8 mouse cellular contexts compared by ENCODE assay signal in the genomic region with DNA sequence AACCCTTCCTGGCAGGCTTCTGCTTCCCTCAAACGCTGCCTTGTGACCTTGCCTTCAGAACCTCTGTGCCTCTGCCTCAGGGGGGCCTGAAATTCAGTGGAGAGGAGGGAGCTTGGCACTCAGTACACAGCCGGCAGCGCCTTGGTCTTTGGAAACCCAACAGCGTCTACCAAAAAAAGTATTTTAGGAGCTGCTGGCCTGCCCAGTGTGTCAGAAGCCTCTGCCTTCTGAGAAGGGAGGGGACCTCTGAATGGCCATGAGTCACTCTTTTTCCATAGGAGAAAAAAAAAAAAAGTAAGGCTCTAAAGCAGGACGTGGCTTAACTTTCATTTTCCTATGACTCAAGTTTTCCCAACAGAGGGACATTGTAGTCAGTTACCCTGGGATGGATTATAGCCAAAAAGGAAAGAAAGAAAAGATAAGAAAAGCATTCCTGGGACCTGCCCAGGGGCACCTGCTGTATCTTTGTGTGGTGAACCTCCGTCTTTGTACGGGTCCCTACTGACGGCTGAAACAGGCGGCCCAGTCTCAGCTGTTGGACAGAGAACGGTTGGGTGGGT.
DNase-seq lines count a peak whose midpoint lies in the region; ATAC-seq and TF ChIP-seq lines count a peak whose summit lies in the region.
"Had no signal": no experiment of that assay in that cellular context is flagged by ENCODE, and none has a peak within 500 bp of the region (broad histone marks: within the 10 kb centered on the region; RNA-seq: fewer than 3 reads in every experiment).

No protein-coding gene starts in this region.

- H3K9ac ChIP-seq in CH12.LX (ENCODE audit: insufficient read depth, low read depth), result peak overlapping the region; percentile 15; the same call in 1 of the 2 replicates
- H3K9ac ChIP-seq in limb, embryonic 14.5 days (ENCODE audit: low read depth, low read length, severe bottlenecking), result no peak overlapping the region
- H3K9ac ChIP-seq: liver, embryonic 13.5 days had no signal

- in situ Hi-C loops in CH12.LX (cut with MboI; ENCODE audit: low pct_ligation_motif_present, low pct_unique_long_range_greater_than_20kb, low sequenced_read_pairs), result no loop called here

- no peak for TF ChIP-seq CTCF in CH12.LX (conservative IDR thresholded peaks at IDR 0.05 in 1 of 2, IDR thresholded peaks at IDR 0.05 in 1 of 2; ENCODE audit: low read depth in 2 of 2, low read length in 2 of 2)
- no peak for TF ChIP-seq CTCF in thymus, adult 2 months (IDR thresholded peaks at IDR 0.05; ENCODE audit: borderline replicate concordance, control insufficient read depth, extremely low read depth, insufficient read depth, low read length, poor library complexity)

- no peak for TF ChIP-seq POLR2A in CH12.LX (IDR thresholded peaks at IDR 0.05; ENCODE audit: low read depth, low read length)
- no peak for TF ChIP-seq POLR2A in limb, embryonic 14.5 days (IDR thresholded peaks at IDR 0.05; ENCODE audit: borderline replicate concordance, extremely low read depth, insufficient read depth, insufficient read length)
- no peak for TF ChIP-seq POLR2A in thymus, adult 2 months (IDR thresholded peaks at IDR 0.05; ENCODE audit: control insufficient read depth, extremely low read depth, insufficient read depth, low read length, poor library complexity)

- 54% methylated on average over 10 of the region's 10 CpGs for WGBS in limb, embryonic 14.5 days
- 77% methylated on average over 10 of the region's 10 CpGs for WGBS in thymus, adult 2 months

- H3K4me1 ChIP-seq in CH12.LX (ENCODE audit: control insufficient read depth in 1 of 2, insufficient read depth in 2 of 2), result peaks cover 0 to 17% of the 10 kb centered on the region in 2 experiments; a peak in 2 of 4 replicates
- H3K4me1 ChIP-seq in limb, embryonic 14.5 days (ENCODE audit: control insufficient read depth, insufficient read depth, low read length), result no peaks in the 10 kb centered on the region
- no peaks in the 10 kb centered on the region for H3K4me1 ChIP-seq in thymus, adult 2 months (replicated peaks; ENCODE audit: control insufficient read depth, insufficient read depth, low read length)
- H3K4me1 ChIP-seq: liver, embryonic 13.5 days had no signal

- no peak overlapping the region for H3K27ac ChIP-seq in CH12.LX (ENCODE audit: insufficient read depth, low read depth)
- H3K27ac ChIP-seq in limb, embryonic 14.5 days (replicated peaks; ENCODE audit: low read depth, low read length), result peak overlapping the region; percentile 44
- no peak overlapping the region for H3K27ac ChIP-seq in thymus, adult 2 months (ENCODE audit: control insufficient read depth, insufficient read depth, low read length)
- H3K27ac ChIP-seq: liver, embryonic 13.5 days had no signal

- ATAC-seq in limb, embryonic 14.5 days (ENCODE audit: low FRiP score, low read depth), result 0 out of 2 replicates have a peak, but pooled peaks have one; percentile 15

- DNase-seq in 3T3-L1 (ENCODE audit: low read depth, low spot score) (peak; percentile 96), CH12.LX (ENCODE audit: extremely low read depth) (peak; percentile 56)
- peak; percentile 57 for DNase-seq in gastrocnemius, postnatal 25 days
- peak; percentile 54 for DNase-seq in limb, embryonic 14.5 days (ENCODE audit: low spot score)
- DNase-seq in thymus, adult 2 months, result no peak
- DNase-seq in spleen, postnatal 10 days (ENCODE audit: low spot score in 2 of 2), result no peak
- DNase-seq in cerebellum, postnatal 14 days, result no peak
- DNase-seq: liver, embryonic 13.5 days had no signal

- TF ChIP-seq EP300 in CH12.LX (IDR thresholded peaks at IDR 0.05; ENCODE audit: low read length), result peak; percentile 90

- no peaks in the 10 kb centered on the region for H3K27me3 ChIP-seq in CH12.LX (replicated peaks)
- H3K27me3 ChIP-seq in limb, embryonic 14.5 days (ENCODE audit: control insufficient read depth, insufficient read depth, low read length), result no peaks in the 10 kb centered on the region
- no peaks in the 10 kb centered on the region for H3K27me3 ChIP-seq in thymus, adult 2 months (ENCODE audit: control insufficient read depth, insufficient read depth, low read length)
- H3K27me3 ChIP-seq: liver, embryonic 13.5 days had no signal

- TF ChIP-seq RAD21 in CH12.LX (IDR thresholded peaks at IDR 0.05; ENCODE audit: low read depth, low read length), result no peak

- H3K36me3 ChIP-seq in CH12.LX (replicated peaks in 1 of 2; ENCODE audit: control insufficient read depth in 1 of 2, insufficient read depth in 1 of 2, low read length in 1 of 2), result peaks cover 0 to 35% of the 10 kb centered on the region in 2 experiments
- H3K36me3 ChIP-seq in limb, embryonic 14.5 days (ENCODE audit: control insufficient read depth, insufficient read depth, low read length), result no peaks in the 10 kb centered on the region
- H3K36me3 ChIP-seq in thymus, adult 2 months (ENCODE audit: control insufficient read depth, insufficient read depth, low read length), result no peaks in the 10 kb centered on the region
- H3K36me3 ChIP-seq: liver, embryonic 13.5 days had no signal

- dilution Hi-C loops in CH12.LX (cut with MboI; ENCODE audit: extremely low pct_ligation_motif_present, extremely low pct_unique_long_range_greater_than_20kb, low sequenced_read_pairs), result no loop called here

- H3K79me2 ChIP-seq in CH12.LX (replicated peaks; ENCODE audit: control insufficient read depth, extremely low read depth, insufficient read depth, poor library complexity, severe bottlenecking), result no peaks in the 10 kb centered on the region

- no peaks in the 10 kb centered on the region for H3K9me3 ChIP-seq in CH12.LX (replicated peaks; ENCODE audit: low read length)
- no peaks in the 10 kb centered on the region for H3K9me3 ChIP-seq in limb, embryonic 14.5 days (ENCODE audit: control insufficient read depth, low read length)
- H3K9me3 ChIP-seq: liver, embryonic 13.5 days had no signal

- no peak overlapping the region for H3K4me3 ChIP-seq in CH12.LX (replicated peaks in 1 of 3; ENCODE audit: low read depth in 2 of 3, low read length in 2 of 3, poor library complexity in 1 of 3)
- H3K4me3 ChIP-seq in limb, embryonic 14.5 days (replicated peaks; ENCODE audit: low read length), result no peak overlapping the region
- H3K4me3 ChIP-seq in thymus, adult 2 months (ENCODE audit: control insufficient read depth, insufficient read depth, low read length), result no peak overlapping the region
- H3K4me3 ChIP-seq: liver, embryonic 13.5 days had no signal

- peak overlapping the region; percentile 70 for H3K4me2 ChIP-seq in CH12.LX (ENCODE audit: insufficient read depth, low read depth, poor library complexity, severe bottlenecking)
- no peak overlapping the region for H3K4me2 ChIP-seq in limb, embryonic 14.5 days (replicated peaks; ENCODE audit: low read depth, low read length, severe bottlenecking)
- H3K4me2 ChIP-seq: liver, embryonic 13.5 days had no signal

TF ChIP-seq in CH12.LX, 34 proteins besides CTCF, POLR2A, EP300 and RAD21 (continues in another document):
- TF ChIP-seq ZC3H11A (IDR thresholded peaks at IDR 0.05; ENCODE audit: low read depth, low read length), result no peak
- peak; percentile 50; the same call in 1 of the 2 replicates for TF ChIP-seq MEF2A (IDR thresholded peaks at IDR 0.05; ENCODE audit: borderline replicate concordance, low read depth, low read length)
- no peak; the same call in 1 of the 2 replicates for TF ChIP-seq MXI1 (IDR thresholded peaks at IDR 0.05; ENCODE audit: low read depth, low read length)
- TF ChIP-seq MAZ (IDR thresholded peaks at IDR 0.05; ENCODE audit: low read depth, low read length), result peak; percentile 74; the same call in 1 of the 2 replicates
- no peak for TF ChIP-seq CHD1 (IDR thresholded peaks at IDR 0.05; ENCODE audit: low read depth, low read length)
- no peak for TF ChIP-seq GABPA (IDR thresholded peaks at IDR 0.05; ENCODE audit: insufficient replicate concordance, low read depth, low read length)
- TF ChIP-seq USF1 (IDR thresholded peaks at IDR 0.05; ENCODE audit: low read depth, low read length), result no peak
- TF ChIP-seq POLR2AphosphoS2 (IDR thresholded peaks at IDR 0.05; ENCODE audit: low read depth, low read length), result no peak
- peak; percentile 93 for TF ChIP-seq JUN (IDR thresholded peaks at IDR 0.05; ENCODE audit: insufficient read depth, low read depth, low read length)
- no peak for TF ChIP-seq E2F4 (IDR thresholded peaks at IDR 0.05; ENCODE audit: insufficient replicate concordance, low read depth, low read length)
- peak; percentile 97 for TF ChIP-seq ZNF384 (IDR thresholded peaks at IDR 0.05; ENCODE audit: low read depth, low read length)
- no peak for TF ChIP-seq NELFE (IDR thresholded peaks at IDR 0.05; ENCODE audit: low read depth, low read length)
- TF ChIP-seq ZKSCAN1 (IDR thresholded peaks at IDR 0.05; ENCODE audit: borderline replicate concordance, low read depth, low read length), result no peak
- no peak for TF ChIP-seq ZMIZ1 (IDR thresholded peaks at IDR 0.05; ENCODE audit: low read depth, low read length)
- no peak for TF ChIP-seq KAT2A (IDR thresholded peaks at IDR 0.05; ENCODE audit: insufficient replicate concordance, low read length)
- no peak for TF ChIP-seq UBTF (IDR thresholded peaks at IDR 0.05; ENCODE audit: low read depth, low read length)
- TF ChIP-seq JUND (conservative IDR thresholded peaks at IDR 0.05; ENCODE audit: low read depth, low read length), result peak; percentile 88
- no peak for TF ChIP-seq PAX5 (IDR thresholded peaks at IDR 0.05; ENCODE audit: low read length)
- no peak for TF ChIP-seq TBP (conservative IDR thresholded peaks at IDR 0.05; ENCODE audit: low read depth, low read length)
- TF ChIP-seq ETS1 (conservative IDR thresholded peaks at IDR 0.05; ENCODE audit: low read depth, low read length), result peak; percentile 82
- TF ChIP-seq MAX (IDR thresholded peaks at IDR 0.05; ENCODE audit: low read length), result no peak
- TF ChIP-seq CHD2 (IDR thresholded peaks at IDR 0.05; ENCODE audit: low read length), result no peak
- TF ChIP-seq RCOR1 (conservative IDR thresholded peaks at IDR 0.05; ENCODE audit: low read depth, low read length), result no peak
- no peak for TF ChIP-seq TCF12 (IDR thresholded peaks at IDR 0.05; ENCODE audit: low read depth, low read length)
- no peak for TF ChIP-seq NRF1 (IDR thresholded peaks at IDR 0.05; ENCODE audit: low read depth, low read length)
- no peak for TF ChIP-seq BHLHE40 (IDR thresholded peaks at IDR 0.05; ENCODE audit: low read depth, low read length)
- peak; percentile 18; the same call in 1 of the 2 replicates for TF ChIP-seq SIN3A (IDR thresholded peaks at IDR 0.05; ENCODE audit: low read length)
- TF ChIP-seq USF2 (conservative IDR thresholded peaks at IDR 0.05; ENCODE audit: low read depth, low read length), result no peak
- TF ChIP-seq ELF1 (IDR thresholded peaks at IDR 0.05; ENCODE audit: low read depth, low read length), result no peak
- TF ChIP-seq HCFC1 (IDR thresholded peaks at IDR 0.05; ENCODE audit: low read depth, low read length), result no peak
- 0 out of 2 replicates have a peak, but pooled peaks have one; percentile 13 for TF ChIP-seq MAFK (IDR thresholded peaks at IDR 0.05; ENCODE audit: insufficient replicate concordance, low read length)

Comparison
In these comparisons a context has a peak if more than half of its experiments do, and no peak if none do; other contexts are left out.
1. DNase-seq: peak in 3T3-L1 (single experiment), CH12.LX (single experiment), gastrocnemius, postnatal 25 days (single experiment) and limb, embryonic 14.5 days (single experiment); none in thymus, adult 2 months (single experiment), spleen, postnatal 10 days (0 of 2) and cerebellum, postnatal 14 days (0 of 2).